Mouse (Mus musculus): Measurements from ENCODE around the gene Slc13a4. TPM values are rescaled to one million over a fixed set of nuclear protein-coding genes. Genes with fewer than 3 reads are reported as not detected.

The Slc13a4 gene
- total and polyA plus RNA-seq, 3 experiments, result 0.70 TPM; not detected in 2

- no peak for DNase-seq
- intact Hi-C loops (cut with DNase I), result no loop called here
- Histone ChIP-seq H3K36me3 (ENCODE audit: control insufficient read depth, insufficient read depth, low read length) (no peaks in the 10 kb centered on the region), H3K9ac (ENCODE audit: low read depth, low read length) (no peak overlapping the region), H3K79me2 (replicated peaks; ENCODE audit: control insufficient read depth, insufficient read depth, low read length) (no peaks in the 10 kb centered on the region), H3K4me3 (no peak overlapping the region), H3K4me1 (ENCODE audit: control insufficient read depth, insufficient read depth, low read length) (no peaks in the 10 kb centered on the region), H3K27ac (no peak overlapping the region), H3K27me3 (ENCODE audit: control insufficient read depth, insufficient read depth, low read length) (no peaks in the 10 kb centered on the region)
- TF ChIP-seq CTCF (IDR thresholded peaks at IDR 0.05) (no peak), POLR2A (IDR thresholded peaks at IDR 0.05; ENCODE audit: insufficient read depth, low read depth, low read length) (no peak), EP300 (IDR thresholded peaks at IDR 0.05; ENCODE audit: insufficient read depth, low read depth, low read length) (no peak)
- 71% methylated on average over 9 of the region's 9 CpGs for WGBS
Measured at GRCm38 (mm10) chr6:35243989-35244388, 63.9 kb downstream of the Slc13a4 start.

GRCm38 (mm10) chr6:35243252-35243651 lies 64.7 kb downstream of the Slc13a4 start:
- 97% methylated on average over 4 of the region's 4 CpGs for WGBS
- H3K27me3 ChIP-seq (ENCODE audit: control insufficient read depth, insufficient read depth, low read length), result no peaks in the 10 kb centered on the region
- no peak overlapping the region for H3K9ac ChIP-seq (ENCODE audit: low read depth, low read length)
- no peak overlapping the region for H3K27ac ChIP-seq
- no peaks in the 10 kb centered on the region for H3K79me2 ChIP-seq (replicated peaks; ENCODE audit: control insufficient read depth, insufficient read depth, low read length)
- intact Hi-C loops (cut with DNase I), result no loop called here
- DNase-seq, result no peak
- H3K36me3 ChIP-seq (ENCODE audit: control insufficient read depth, insufficient read depth, low read length), result no peaks in the 10 kb centered on the region
- no peaks in the 10 kb centered on the region for H3K4me1 ChIP-seq (ENCODE audit: control insufficient read depth, insufficient read depth, low read length)
- no peak overlapping the region for H3K4me3 ChIP-seq
- peak; percentile 28 for TF ChIP-seq CTCF (IDR thresholded peaks at IDR 0.05)
- no peak for TF ChIP-seq EP300 (IDR thresholded peaks at IDR 0.05; ENCODE audit: insufficient read depth, low read depth, low read length)
- no peak for TF ChIP-seq POLR2A (IDR thresholded peaks at IDR 0.05; ENCODE audit: insufficient read depth, low read depth, low read length)

GRCm38 (mm10) chr6:35236108-35236785 lies 71.7 kb downstream of the Slc13a4 start:
- Histone ChIP-seq H3K4me3 (no peak overlapping the region), H3K79me2 (replicated peaks; ENCODE audit: control insufficient read depth, insufficient read depth, low read length) (no peaks in the 10 kb centered on the region), H3K9ac (ENCODE audit: low read depth, low read length) (no peak overlapping the region), H3K27ac (no peak overlapping the region), H3K27me3 (ENCODE audit: control insufficient read depth, insufficient read depth, low read length) (no peaks in the 10 kb centered on the region), H3K4me1 (ENCODE audit: control insufficient read depth, insufficient read depth, low read length) (no peaks in the 10 kb centered on the region), H3K36me3 (ENCODE audit: control insufficient read depth, insufficient read depth, low read length) (no peaks in the 10 kb centered on the region)
- TF ChIP-seq EP300 (IDR thresholded peaks at IDR 0.05; ENCODE audit: insufficient read depth, low read depth, low read length), result no peak
- no peak for TF ChIP-seq POLR2A (IDR thresholded peaks at IDR 0.05; ENCODE audit: insufficient read depth, low read depth, low read length)
- no peak for TF ChIP-seq CTCF (IDR thresholded peaks at IDR 0.05)
- no peak for DNase-seq
- intact Hi-C loops (cut with DNase I), result no loop called here
- WGBS, result 88% methylated on average over 9 of the region's 9 CpGs

GRCm38 (mm10) chr6:35229415-35229814 lies 78.5 kb downstream of the Slc13a4 start:
- DNase-seq, result no peak
- Histone ChIP-seq H3K36me3 (ENCODE audit: control insufficient read depth, insufficient read depth, low read length) (peaks cover 3% of the 10 kb centered on the region), H3K9ac (ENCODE audit: low read depth, low read length) (no peak overlapping the region), H3K4me1 (ENCODE audit: control insufficient read depth, insufficient read depth, low read length) (no peaks in the 10 kb centered on the region), H3K27ac (no peak overlapping the region), H3K27me3 (ENCODE audit: control insufficient read depth, insufficient read depth, low read length) (no peaks in the 10 kb centered on the region), H3K79me2 (replicated peaks; ENCODE audit: control insufficient read depth, insufficient read depth, low read length) (no peaks in the 10 kb centered on the region), H3K4me3 (no peak overlapping the region)
- intact Hi-C loops (cut with DNase I), result no loop called here
- 85% methylated on average over 1 of the region's 1 CpGs for WGBS
- TF ChIP-seq POLR2A (IDR thresholded peaks at IDR 0.05; ENCODE audit: insufficient read depth, low read depth, low read length) (no peak), CTCF (IDR thresholded peaks at IDR 0.05) (peak; percentile 50), EP300 (IDR thresholded peaks at IDR 0.05; ENCODE audit: insufficient read depth, low read depth, low read length) (no peak)

- TF ChIP-seq EP300 (IDR thresholded peaks at IDR 0.05; ENCODE audit: insufficient read depth, low read depth, low read length) (no peak), CTCF (IDR thresholded peaks at IDR 0.05) (no peak), POLR2A (IDR thresholded peaks at IDR 0.05; ENCODE audit: insufficient read depth, low read depth, low read length) (no peak)
- peaks cover 3% of the 10 kb centered on the region for H3K36me3 ChIP-seq (ENCODE audit: control insufficient read depth, insufficient read depth, low read length)
- no peak overlapping the region for H3K4me3 ChIP-seq
- DNase-seq, result no peak
- H3K27me3 ChIP-seq (ENCODE audit: control insufficient read depth, insufficient read depth, low read length), result no peaks in the 10 kb centered on the region
- intact Hi-C loops (cut with DNase I), result no loop called here
- H3K27ac ChIP-seq, result no peak overlapping the region
- 96% methylated on average over 4 of the region's 4 CpGs for WGBS
- no peaks in the 10 kb centered on the region for H3K4me1 ChIP-seq (ENCODE audit: control insufficient read depth, insufficient read depth, low read length)
- no peak overlapping the region for H3K9ac ChIP-seq (ENCODE audit: low read depth, low read length)
- no peaks in the 10 kb centered on the region for H3K79me2 ChIP-seq (replicated peaks; ENCODE audit: control insufficient read depth, insufficient read depth, low read length)
Measured at GRCm38 (mm10) chr6:35225696-35226095, 82.2 kb downstream of the Slc13a4 start.

Other genes with a start within 250 kb of the Slc13a4 start
- gene Cnot4, start 174.4 kb downstream of the Slc13a4 start, total RNA-seq (2021), result 10 to 100 TPM; 21.9 to 23.4 TPM
- 11.0 and 15.5 TPM in 2 replicates for gene Cnot4, start 174.4 kb downstream of the Slc13a4 start, polyA plus RNA-seq (2012; rRNA removed)
- gene Nup205, start 130.7 kb downstream of the Slc13a4 start, total RNA-seq (2021), result 10 to 100 TPM; 12.4 to 14.9 TPM
- 5.6 and 13.7 TPM in 2 replicates for gene Nup205, start 130.7 kb downstream of the Slc13a4 start, polyA plus RNA-seq (2012; rRNA removed)
- under 1 TPM; 0.34 to 0.41 TPM for gene Fam180a, start 18.0 kb upstream of the Slc13a4 start, total RNA-seq (2021)
- 0.16 and 0.23 TPM in 2 replicates for gene Fam180a, start 18.0 kb upstream of the Slc13a4 start, polyA plus RNA-seq (2012; rRNA removed)
- 10 to 100 TPM; 42.9 to 47.1 TPM for gene Mtpn, start 231.8 kb upstream of the Slc13a4 start, total RNA-seq (2021)
- gene Mtpn, start 231.8 kb upstream of the Slc13a4 start, polyA plus RNA-seq (2012; rRNA removed), result 13.2 and 23.1 TPM in 2 replicates